Mouse (Mus musculus) forebrain, embryonic 12.5 days (tissue): ENCODE results near the gene Cryzl2. TPM values are rescaled to one million over a fixed set of nuclear protein-coding genes. Genes with fewer than 3 reads are reported as not detected.

Experiments used
- ATAC-seq: fragments of 200-750 bp; cut with Nextera tagmentation; 2 replicates; pipeline ENCODE4 v1.8.0; 2017; ENCODE audit warnings: moderate TSS enrichment; ENCODE audit not compliant: low FRiP score
- H3K27ac ChIP-seq: fragments of 300-500 bp; sonication (generic); 2 replicates; pipeline ENCODE4 v1.5.1; 2016; ENCODE audit warnings: mild to moderate bottlenecking
- H3K27me3 ChIP-seq: fragments of 300-500 bp; sonication (generic); 2 replicates; pipeline ENCODE4 v1.6.1; 2016; ENCODE audit warnings: mild to moderate bottlenecking
- H3K36me3 ChIP-seq: fragments of 300-500 bp; sonication (generic); replicated peaks from 2 replicates; pipeline ENCODE4 v1.6.1; 2016; ENCODE audit warnings: mild to moderate bottlenecking
- H3K4me1 ChIP-seq: fragments of 300-500 bp; sonication (generic); 2 replicates; pipeline ENCODE4 v1.6.1; 2016
- H3K4me2 ChIP-seq: fragments of 300-500 bp; sonication (generic); 2 replicates; pipeline ENCODE4 v1.6.1; 2016; ENCODE audit warnings: mild to moderate bottlenecking, moderate library complexity
- H3K4me3 ChIP-seq: fragments of 300-500 bp; sonication (generic); replicated peaks from 2 replicates; pipeline ENCODE4 v1.5.1; 2016; ENCODE audit warnings: mild to moderate bottlenecking
- H3K9ac ChIP-seq: fragments of 300-500 bp; sonication (generic); 2 replicates; pipeline ENCODE4 v1.6.1; 2016; ENCODE audit warnings: mild to moderate bottlenecking
- H3K9me3 ChIP-seq: fragments of 300-500 bp; sonication (generic); 2 replicates; pipeline ENCODE4 v1.6.1; 2016
- WGBS: fragments of 180-500 bp; shearing (Covaris S2); methylation state at CpG from one replicate; pipeline ENCODE4 v1.1.7; 2016; 5-methylcytosine and 5-hydroxymethylcytosine counted together
- polyA plus RNA-seq: library from polyadenylated mRNA; unstranded; fragments of >200 nt; fragmentation: Nextera tagmentation; extraction: Ambion mirVana; gene quantifications from 2 replicates; pipeline ENCODE4 v1.2.1, GENCODE M21; 2016

Gene Cryzl2
- polyA plus RNA-seq = 6.7 and 8.3 TPM in 2 replicates

GRCm38 (mm10) chr1:157458421-157459208, at the start of gene Cryzl2:
Gene Cryzl2 (plus strand): TSS chr1:157458577.
- Histone ChIP-seq H3K9ac (peak within 1 kb of the TSS; percentile 53; the same call in 1 of the 2 replicates), H3K4me3 (peak within 1 kb of the TSS; percentile 35), H3K27ac (peak within 1 kb of the TSS; percentile 47; the same call in 1 of the 2 replicates), H3K9me3 (no peaks in the 10 kb centered on the region), H3K4me2 (peak within 1 kb of the TSS; percentile 59), H3K27me3 (0 out of 2 replicates have a peak, but pooled peaks cover 9% of the 10 kb centered on the region), H3K4me1 (peaks cover 25% of the 10 kb centered on the region), H3K36me3 (no peaks in the 10 kb centered on the region)
- 4% methylated on average over 25 of the region's 29 CpGs for WGBS
- ATAC-seq = peak; percentile 90

GRCm38 (mm10) chr1:157409648-157410047, 48.7 kb upstream of the Cryzl2 start:
- ATAC-seq = no peak
- no peaks in the 10 kb centered on the region for H3K9me3 ChIP-seq
- no peak overlapping the region for H3K4me3 ChIP-seq
- no peaks in the 10 kb centered on the region for H3K27me3 ChIP-seq
- H3K4me2 ChIP-seq = no peak overlapping the region
- no peak overlapping the region for H3K9ac ChIP-seq
- H3K4me1 ChIP-seq = peaks cover 25% of the 10 kb centered on the region
- H3K27ac ChIP-seq = no peak overlapping the region
- no peaks in the 10 kb centered on the region for H3K36me3 ChIP-seq
- WGBS = 84% methylated on average over 2 of the region's 2 CpGs

DNA sequence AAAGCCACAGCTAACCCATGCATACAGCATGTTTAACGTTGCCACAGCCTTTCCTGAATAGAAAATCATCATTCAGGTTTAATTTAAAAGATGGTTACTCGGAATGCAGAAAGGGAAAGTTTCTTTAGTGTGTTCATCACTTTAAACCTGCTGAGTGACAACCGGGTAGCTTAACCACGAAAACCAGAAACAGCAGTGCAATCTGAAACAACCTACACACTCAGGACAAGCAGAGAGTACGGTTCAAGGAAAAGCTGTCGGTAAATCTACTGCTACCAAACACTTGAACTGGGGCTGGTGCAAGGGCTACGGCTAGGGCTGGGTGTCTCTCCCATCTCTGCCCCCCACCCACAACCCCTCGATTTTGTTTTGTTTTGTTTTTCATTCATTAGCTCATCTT, 47.4 kb upstream of the Cryzl2 start:
- H3K27ac ChIP-seq = no peak overlapping the region
- peak overlapping the region; percentile 99 for H3K4me3 ChIP-seq
- no peaks in the 10 kb centered on the region for H3K36me3 ChIP-seq
- peak overlapping the region; percentile 92 for H3K9ac ChIP-seq
- H3K27me3 ChIP-seq = no peaks in the 10 kb centered on the region
- peak overlapping the region; percentile 74 for H3K4me2 ChIP-seq
- H3K4me1 ChIP-seq = peaks cover 30% of the 10 kb centered on the region
- no peak for ATAC-seq
- WGBS = 8% methylated on average over 8 of the region's 8 CpGs
- no peaks in the 10 kb centered on the region for H3K9me3 ChIP-seq

DNA sequence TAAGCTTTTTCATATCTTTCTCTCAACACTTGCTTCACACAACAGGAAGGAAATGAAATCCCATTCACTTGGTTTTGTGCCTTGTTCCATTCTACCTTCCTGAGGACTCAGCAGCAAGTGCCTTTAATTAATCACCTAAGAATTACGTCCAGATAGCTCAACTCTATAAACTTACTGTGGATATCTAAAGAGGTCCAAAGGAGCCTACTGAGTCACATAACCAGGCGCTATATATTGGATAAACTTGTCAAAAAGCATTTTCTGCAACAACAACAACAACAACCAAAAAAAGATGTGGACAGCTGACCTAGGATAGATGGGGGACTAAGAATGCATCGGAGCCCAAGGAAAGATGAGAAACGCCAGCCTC, 47.1 kb upstream of the Cryzl2 start:
- 2% methylated on average over 4 of the region's 4 CpGs for WGBS
- Histone ChIP-seq H3K4me1 (peaks cover 30% of the 10 kb centered on the region), H3K27me3 (no peaks in the 10 kb centered on the region), H3K27ac (peak overlapping the region; percentile 99), H3K9ac (peak overlapping the region; percentile 92), H3K4me3 (peak overlapping the region; percentile 99), H3K36me3 (no peaks in the 10 kb centered on the region), H3K4me2 (peak overlapping the region; percentile 74), H3K9me3 (no peaks in the 10 kb centered on the region)
- no peak for ATAC-seq

- Histone ChIP-seq H3K27me3 (no peaks in the 10 kb centered on the region), H3K36me3 (no peaks in the 10 kb centered on the region), H3K4me1 (peaks cover 30% of the 10 kb centered on the region), H3K9ac (peak overlapping the region; percentile 92), H3K4me3 (peak overlapping the region; percentile 99), H3K9me3 (no peaks in the 10 kb centered on the region), H3K27ac (peak overlapping the region; percentile 99), H3K4me2 (peak overlapping the region; percentile 74)
- WGBS = under 1% methylated on average over 63 of the region's 85 CpGs
- peak; percentile 90 for ATAC-seq
Measured at GRCm38 (mm10) chr1:157411711-157412380, 46.5 kb upstream of the Cryzl2 start.

GRCm38 (mm10) chr1:157412454-157413369, 45.7 kb upstream of the Cryzl2 start, which contains the start of gene Rasal2:
Gene Rasal2 (minus strand): TSS chr1:157412595.
- H3K4me3 ChIP-seq = peak within 1 kb of the TSS; percentile 99
- peak; percentile 97 for ATAC-seq
- H3K27ac ChIP-seq = peak within 1 kb of the TSS; percentile 99
- no peaks in the 10 kb centered on the region for H3K27me3 ChIP-seq
- under 1% methylated on average over 62 of the region's 62 CpGs for WGBS
- H3K4me1 ChIP-seq = peaks cover 35% of the 10 kb centered on the region
- peak within 1 kb of the TSS; percentile 92 for H3K9ac ChIP-seq
- peak within 1 kb of the TSS; percentile 74 for H3K4me2 ChIP-seq
- no peaks in the 10 kb centered on the region for H3K36me3 ChIP-seq
- no peaks in the 10 kb centered on the region for H3K9me3 ChIP-seq

GRCm38 (mm10) chr1:157415771-157416170, 42.6 kb upstream of the Cryzl2 start:
- peaks cover 13% of the 10 kb centered on the region; the same call in 1 of the 2 replicates for H3K36me3 ChIP-seq
- no peak overlapping the region for H3K4me3 ChIP-seq
- H3K4me1 ChIP-seq = peaks cover 30% of the 10 kb centered on the region
- no peak overlapping the region for H3K9ac ChIP-seq
- H3K4me2 ChIP-seq = no peak overlapping the region
- H3K27ac ChIP-seq = no peak overlapping the region
- 85% methylated on average over 3 of the region's 3 CpGs for WGBS
- H3K27me3 ChIP-seq = no peaks in the 10 kb centered on the region
- ATAC-seq = no peak
- H3K9me3 ChIP-seq = no peaks in the 10 kb centered on the region

GRCm38 (mm10) chr1:157416628-157417027, 41.7 kb upstream of the Cryzl2 start:
- Histone ChIP-seq H3K4me3 (no peak overlapping the region), H3K9ac (no peak overlapping the region), H3K9me3 (no peaks in the 10 kb centered on the region), H3K27ac (no peak overlapping the region), H3K4me1 (peaks cover 23% of the 10 kb centered on the region), H3K36me3 (peaks cover 13% of the 10 kb centered on the region; the same call in 1 of the 2 replicates), H3K27me3 (no peaks in the 10 kb centered on the region), H3K4me2 (no peak overlapping the region)
- WGBS = 86% methylated on average over 2 of the region's 2 CpGs
- ATAC-seq = no peak

DNA sequence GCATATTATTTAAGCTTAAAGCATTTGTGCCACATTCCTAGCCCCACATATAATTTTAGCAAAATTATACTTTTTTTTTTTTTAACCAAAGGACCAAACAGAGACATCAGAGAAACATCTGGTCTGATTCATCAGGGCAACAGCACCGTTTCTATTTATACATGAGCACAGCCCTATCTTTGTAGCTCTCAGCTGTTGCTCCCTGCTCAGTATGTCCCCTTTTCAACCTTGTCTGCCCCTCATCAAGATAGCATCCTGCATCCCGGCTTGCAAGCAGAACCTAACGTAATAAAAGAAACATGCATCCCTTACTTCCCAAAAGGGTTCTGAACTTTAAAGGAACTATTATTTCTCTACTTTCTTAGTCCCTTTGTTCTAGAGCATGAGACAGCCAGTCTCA, 41.0 kb upstream of the Cryzl2 start:
- no peak for ATAC-seq
- no peak overlapping the region for H3K4me3 ChIP-seq
- H3K9ac ChIP-seq = no peak overlapping the region
- H3K27ac ChIP-seq = peak overlapping the region; percentile 68; the same call in 1 of the 2 replicates
- H3K9me3 ChIP-seq = no peaks in the 10 kb centered on the region
- peaks cover 23% of the 10 kb centered on the region for H3K4me1 ChIP-seq
- peak overlapping the region; percentile 15 for H3K4me2 ChIP-seq
- WGBS = 37% methylated on average over 3 of the region's 3 CpGs
- no peaks in the 10 kb centered on the region for H3K27me3 ChIP-seq
- H3K36me3 ChIP-seq = peaks cover 13% of the 10 kb centered on the region; the same call in 1 of the 2 replicates

- H3K4me1 ChIP-seq = peaks cover 23% of the 10 kb centered on the region
Measured at GRCm38 (mm10) chr1:157417861-157418260, 40.5 kb upstream of the Cryzl2 start.

DNA sequence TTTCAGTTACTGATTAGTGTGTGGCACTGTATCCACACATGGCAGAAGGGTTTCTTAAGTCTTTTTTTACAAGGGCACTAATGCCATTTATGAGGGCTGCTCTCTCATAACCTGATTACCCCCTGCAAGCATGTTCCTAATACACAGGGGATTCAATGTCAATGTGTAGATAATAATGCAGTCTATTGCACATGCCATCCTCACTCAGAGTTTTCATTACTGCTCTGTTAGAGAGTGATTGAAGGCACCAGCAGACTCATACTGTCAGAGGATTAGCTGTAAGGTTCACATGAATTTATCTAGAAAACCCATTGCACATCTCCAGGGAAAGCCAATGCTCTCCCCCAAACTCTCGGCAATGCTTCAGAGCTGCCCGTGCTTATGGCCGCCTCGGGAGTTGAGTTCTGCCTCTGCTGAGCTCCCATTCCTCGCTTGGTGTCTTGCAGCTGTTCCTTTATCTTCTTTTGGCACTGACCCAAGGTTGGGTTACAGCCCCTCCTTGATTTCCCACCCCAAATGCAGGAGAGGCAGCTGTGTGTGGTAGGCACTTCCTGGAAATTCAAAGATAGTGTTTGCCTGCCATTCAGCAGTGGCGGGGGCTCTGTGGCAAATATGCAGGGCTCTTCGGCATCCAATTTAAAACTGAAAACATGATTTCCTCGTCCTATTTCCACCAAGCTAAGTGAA, 32.5 kb upstream of the Cryzl2 start:
- Histone ChIP-seq H3K9ac (no peak overlapping the region), H3K9me3 (no peaks in the 10 kb centered on the region), H3K4me1 (peaks cover 4% of the 10 kb centered on the region), H3K4me2 (no peak overlapping the region), H3K27ac (no peak overlapping the region), H3K27me3 (no peaks in the 10 kb centered on the region), H3K36me3 (no peaks in the 10 kb centered on the region), H3K4me3 (no peak overlapping the region)
- 60% methylated on average over 8 of the region's 8 CpGs for WGBS
- ATAC-seq = peak; percentile 46; the same call in 1 of the 2 replicates

More at GRCm38 (mm10) chr1:157417861-157418260, 40.5 kb upstream of the Cryzl2 start:
- no peak overlapping the region for H3K4me3 ChIP-seq
- 15% methylated on average over 7 of the region's 7 CpGs for WGBS
- H3K27me3 ChIP-seq = no peaks in the 10 kb centered on the region
- H3K36me3 ChIP-seq = peaks cover 13% of the 10 kb centered on the region; the same call in 1 of the 2 replicates
- H3K27ac ChIP-seq = peak overlapping the region; percentile 68; the same call in 1 of the 2 replicates
- H3K4me2 ChIP-seq = peak overlapping the region; percentile 15
- no peaks in the 10 kb centered on the region for H3K9me3 ChIP-seq
- no peak overlapping the region for H3K9ac ChIP-seq
- no peak for ATAC-seq
